Mouse (Mus musculus) T-helper 2 cell (primary cell): ENCODE results near the gene Gm9821.

Source experiments
- in situ Hi-C: fragments of 300-600 bp; cut with MboI, MseI; formaldehyde crosslinking; loops from one replicate; pipeline ENCODE4 v1.15.1; 2025; ENCODE audit warnings: high pct_unique_total_duplicates

Gm9821 gene

DNA sequence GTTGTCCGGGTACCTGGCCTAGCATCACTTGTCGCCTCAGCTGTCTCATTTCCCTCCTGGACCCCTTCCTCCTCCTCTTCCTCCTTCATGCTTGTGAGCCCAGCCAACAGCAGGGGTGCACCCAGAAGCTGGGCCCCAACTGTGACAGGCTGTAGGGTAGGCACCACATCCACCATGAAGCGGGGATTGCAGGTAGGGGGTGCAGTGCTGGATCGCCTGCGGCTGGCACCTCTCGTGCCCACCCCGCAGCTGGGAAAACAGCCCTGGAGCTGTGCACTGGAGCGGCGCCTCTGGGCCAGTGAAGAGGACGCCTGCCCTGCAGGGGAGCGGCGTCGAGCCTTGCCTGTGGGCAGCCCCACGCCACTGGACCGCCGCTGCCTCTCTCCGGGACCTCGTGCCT, at the start of gene Gm9821:
Gm9821 (plus strand) TSS at position 221 of the 400 bp plus-strand sequence.
- in situ Hi-C loops, result loop anchor here (10.0 kb wide), 1 partner anchor 1499 kb away; no protein-coding TSS in a partner anchor

DNA sequence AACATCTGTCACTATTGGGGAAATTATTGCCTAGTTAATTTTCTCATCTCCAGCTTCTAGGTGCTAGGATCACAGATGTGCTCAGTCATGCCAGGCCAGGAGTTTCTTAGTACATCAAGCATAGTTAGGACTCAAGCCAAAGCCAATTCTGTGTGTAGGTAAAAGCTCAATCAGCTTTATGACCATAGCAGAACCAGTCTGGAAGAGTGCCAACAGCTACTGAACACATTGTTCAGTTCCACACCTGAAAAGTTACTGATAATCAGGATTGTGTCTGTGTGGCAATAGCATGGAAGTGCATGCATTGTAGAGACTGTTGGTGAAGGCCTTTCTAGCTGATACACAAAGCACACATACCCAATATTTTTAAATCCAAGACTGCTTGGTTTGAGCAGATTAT, 47.5 kb upstream of the Gm9821 start:
- in situ Hi-C loops, result no loop called here

DNA sequence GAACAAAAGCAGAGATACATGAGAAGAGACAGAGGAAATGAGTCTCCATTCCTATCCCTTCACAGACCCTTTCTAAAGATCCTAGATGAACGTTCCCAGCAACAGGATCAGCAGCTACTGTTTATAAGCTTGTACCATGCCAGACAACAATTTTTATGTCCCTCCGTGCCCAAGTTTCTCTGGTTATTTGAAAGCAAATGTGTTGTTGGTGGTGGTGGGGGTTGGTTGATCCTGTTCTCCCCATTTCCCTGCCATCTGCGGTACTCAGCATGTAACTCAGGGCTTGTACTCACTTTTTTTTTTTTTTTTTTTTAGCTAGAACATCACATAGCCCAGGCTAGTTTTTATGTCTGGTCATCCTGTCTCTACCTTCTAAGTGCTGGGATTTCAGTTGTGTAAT, 46.4 kb upstream of the Gm9821 start:
- in situ Hi-C loops, result no loop called here

DNA sequence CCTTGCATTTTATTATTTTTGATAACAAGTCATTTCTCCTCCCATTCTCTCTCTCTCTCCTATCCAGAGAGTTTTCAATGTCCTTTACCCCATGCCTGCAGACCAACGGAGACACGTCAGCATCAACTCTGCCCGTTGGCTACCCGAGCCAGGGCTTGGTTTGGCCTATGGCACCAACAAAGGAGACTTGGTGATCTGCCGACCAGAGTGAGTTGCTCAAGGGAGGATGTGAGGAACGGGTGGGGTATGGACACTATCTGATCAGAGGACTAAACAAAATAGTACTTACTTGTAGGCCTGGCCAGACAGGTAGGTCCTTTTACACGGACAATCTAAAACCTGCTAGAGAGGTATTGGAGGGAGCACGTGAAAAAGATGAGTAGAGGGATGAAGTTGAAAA, 45.1 kb upstream of the Gm9821 start:
- in situ Hi-C loops, result no loop called here

DNA sequence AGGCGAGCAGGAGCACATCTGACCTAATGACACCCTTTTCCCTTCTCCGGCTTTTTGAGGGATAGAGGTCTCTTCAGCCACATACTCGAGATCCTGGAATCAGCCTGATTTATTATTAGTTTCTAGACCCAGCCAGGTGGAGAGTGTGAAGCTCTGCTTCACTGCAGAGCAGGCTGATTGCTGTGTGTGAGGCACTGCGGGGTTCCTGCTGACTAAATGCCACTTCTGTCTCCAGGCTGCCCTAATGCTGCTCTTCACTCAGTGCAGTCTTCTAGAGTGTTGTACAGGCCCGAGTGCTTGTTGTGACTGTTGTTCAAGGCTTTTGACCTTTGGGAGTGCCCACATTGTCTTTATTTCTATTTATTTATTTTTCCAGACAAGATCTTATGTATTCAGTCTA, 43.2 kb upstream of the Gm9821 start:
- in situ Hi-C loops, result no loop called here

DNA sequence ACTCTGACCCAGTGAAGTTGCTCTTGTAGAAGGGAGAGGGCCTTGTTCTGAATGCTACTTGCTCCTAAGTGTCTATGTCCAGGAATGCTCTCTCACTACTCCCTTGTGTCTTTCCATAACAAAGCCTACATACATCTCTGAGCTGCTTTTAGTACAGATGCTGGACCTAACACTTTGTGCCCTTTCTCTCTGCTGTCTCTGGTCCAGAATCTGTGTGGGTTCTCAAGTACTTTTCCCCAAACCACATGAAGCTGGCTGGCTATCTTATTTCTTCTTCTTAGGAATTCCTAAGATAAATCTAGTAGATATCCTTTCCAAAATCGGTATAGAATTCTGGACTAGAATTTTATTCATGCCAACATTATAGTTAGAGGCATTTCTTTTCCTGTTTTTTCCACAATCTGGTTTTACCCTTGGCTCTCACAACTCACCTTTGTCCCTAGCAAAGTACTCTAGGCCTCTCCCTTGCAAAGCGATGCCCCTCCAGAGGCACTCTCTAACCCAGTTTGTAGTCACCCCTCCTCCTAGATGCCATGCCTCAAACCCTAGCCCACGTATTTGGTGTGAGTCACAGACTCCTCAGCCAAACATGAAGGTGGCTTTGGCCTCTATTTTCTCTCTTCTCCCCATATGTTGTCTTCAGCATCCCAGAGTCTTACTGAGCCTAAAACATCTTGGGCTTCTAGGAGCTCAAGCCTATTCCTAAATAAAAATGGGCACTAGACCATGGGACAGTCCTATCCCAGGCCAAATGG, 42.2 kb upstream of the Gm9821 start:
- in situ Hi-C loops, result no loop called here

DNA sequence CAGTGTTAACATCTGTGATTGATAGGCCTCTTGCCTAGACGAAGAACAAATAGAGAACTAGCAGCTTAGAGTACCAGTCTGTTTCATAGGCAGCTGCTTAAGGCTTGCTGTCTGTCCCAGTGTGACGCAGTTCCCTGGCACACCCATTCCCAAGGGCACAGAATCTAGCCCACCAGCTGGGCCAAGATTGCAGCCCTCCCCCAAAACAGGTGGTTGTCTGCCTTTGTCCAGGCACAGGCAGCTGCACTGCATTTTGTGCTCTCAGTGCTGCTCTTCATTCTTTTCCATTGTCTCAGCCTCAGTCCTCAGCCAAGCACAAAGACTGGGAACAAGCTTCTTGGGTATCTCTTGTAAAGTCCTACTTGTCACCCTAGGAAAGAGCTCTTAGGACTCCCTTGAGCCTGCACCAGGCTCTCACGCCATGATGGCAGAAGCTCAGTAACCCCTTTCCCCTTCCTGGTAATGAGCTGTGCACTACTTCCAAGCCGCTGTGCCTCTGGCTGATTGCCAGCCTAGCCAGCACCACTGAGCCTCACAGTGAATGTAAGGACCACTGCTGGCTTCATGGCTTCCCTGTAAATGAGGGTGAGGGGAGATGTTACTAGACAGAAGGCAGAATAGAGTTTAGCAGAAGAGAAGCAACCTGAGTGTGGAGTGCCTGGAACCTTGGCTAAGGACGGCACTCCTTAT, 40.7 kb upstream of the Gm9821 start:
- in situ Hi-C loops, result no loop called here

DNA sequence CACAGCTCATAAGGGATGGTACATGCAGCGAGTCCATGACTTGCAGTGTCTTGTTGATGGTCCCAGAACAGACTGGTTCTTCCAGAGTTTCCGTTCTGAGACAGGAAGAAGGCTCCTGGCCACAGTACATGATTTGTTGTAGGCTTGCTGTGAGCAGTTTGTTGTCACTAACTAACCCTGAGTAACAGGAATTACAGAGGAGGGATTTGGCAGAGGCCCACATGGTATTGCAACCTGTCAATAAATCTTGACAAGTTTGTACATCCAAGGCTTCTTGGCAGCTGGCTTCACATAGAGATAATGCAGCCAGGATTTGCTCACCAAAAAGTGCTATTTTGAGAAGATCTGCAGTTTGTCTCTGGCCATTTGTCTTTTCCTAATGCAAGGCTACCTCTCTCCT, 39.4 kb upstream of the Gm9821 start:
- in situ Hi-C loops, result no loop called here

DNA sequence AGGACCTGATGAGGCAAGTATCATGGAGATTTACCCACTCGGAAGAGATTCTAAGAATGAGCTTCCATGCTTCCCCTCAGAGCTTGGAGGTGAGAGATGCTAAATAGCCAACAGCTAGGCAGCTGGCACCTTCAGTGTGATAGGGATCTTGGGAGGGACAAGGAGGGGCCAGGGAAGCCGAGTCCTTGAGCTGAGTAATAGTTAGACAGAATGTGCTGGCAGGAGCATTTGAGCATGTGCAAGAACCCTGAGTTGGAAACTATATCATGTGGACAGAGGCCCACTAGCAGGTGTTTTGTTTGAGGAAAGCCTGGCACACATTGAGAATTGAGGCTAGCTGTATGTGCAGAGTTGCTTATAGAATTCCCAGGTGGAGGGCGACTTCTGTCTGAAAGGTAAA, 32.9 kb upstream of the Gm9821 start:
- in situ Hi-C loops, result no loop called here

DNA sequence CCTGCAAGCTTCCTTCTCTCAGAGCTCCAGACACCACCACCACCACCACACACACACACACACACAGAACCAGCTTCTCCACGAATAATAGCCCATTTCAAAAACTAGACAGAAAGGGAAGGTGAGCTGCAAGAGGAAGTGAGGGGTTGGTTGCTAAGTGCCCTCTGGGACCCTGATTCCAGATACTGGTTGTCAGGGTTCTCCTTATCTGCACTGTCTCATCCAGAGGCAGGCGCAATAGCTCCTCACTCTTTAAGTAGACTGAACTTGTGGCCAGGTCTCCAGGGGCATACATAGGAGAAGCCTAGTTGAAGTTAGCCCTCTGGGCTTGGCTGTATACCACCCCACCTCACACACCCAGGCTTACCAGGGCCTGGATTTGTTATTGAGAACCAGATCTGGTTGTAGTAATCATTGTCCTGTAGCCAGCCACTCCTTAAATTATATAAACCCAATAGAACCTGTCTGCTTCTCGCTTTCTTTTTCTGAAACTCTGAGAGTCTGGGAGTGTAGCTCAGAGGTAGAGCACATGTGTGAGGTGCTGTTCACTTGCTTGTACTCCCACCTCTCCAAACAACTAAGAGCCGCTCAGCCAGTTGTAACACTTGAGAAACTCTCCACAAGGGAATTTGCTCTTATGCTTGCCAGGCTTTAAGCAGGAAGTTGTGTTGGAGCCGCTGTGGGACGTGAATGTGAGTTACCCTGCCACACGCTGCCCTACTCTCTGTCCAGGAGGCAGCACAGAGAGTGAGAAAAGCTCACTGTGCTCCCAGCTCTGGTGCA, 32.0 kb upstream of the Gm9821 start:
- in situ Hi-C loops, result no loop called here

DNA sequence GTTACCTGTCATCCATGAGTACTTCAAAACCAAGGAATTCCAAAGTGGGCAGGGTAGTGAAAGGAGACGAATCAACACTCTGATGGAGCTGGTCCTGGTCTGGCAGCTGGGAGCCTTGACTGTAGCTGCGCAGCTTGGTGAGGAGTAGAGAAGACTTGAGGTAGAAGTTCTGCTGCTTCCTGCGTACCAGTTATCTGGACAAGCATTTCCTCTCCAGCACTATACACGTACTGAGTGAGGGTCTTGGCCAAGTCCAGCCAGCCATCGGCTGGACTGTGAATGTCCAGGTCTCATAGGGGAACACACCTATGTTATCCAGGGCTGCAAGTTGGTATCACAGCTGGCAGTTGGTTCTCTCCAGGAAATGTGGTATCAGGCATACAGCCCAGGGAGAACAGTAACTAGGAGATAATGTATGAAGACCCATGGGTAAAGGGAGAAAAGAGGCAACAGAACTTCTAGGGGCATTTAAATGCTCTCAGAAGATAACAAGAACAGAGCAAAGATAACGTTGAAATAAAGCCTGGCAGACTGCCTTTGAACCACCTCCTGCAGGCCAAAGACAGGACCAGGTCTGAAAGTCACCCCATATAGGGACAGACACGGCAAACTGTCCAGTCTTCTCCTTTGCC, 29.0 kb upstream of the Gm9821 start:
- in situ Hi-C loops, result loop anchor here (5.0 kb wide), 1 partner anchor 139 kb away; no protein-coding TSS in a partner anchor

DNA sequence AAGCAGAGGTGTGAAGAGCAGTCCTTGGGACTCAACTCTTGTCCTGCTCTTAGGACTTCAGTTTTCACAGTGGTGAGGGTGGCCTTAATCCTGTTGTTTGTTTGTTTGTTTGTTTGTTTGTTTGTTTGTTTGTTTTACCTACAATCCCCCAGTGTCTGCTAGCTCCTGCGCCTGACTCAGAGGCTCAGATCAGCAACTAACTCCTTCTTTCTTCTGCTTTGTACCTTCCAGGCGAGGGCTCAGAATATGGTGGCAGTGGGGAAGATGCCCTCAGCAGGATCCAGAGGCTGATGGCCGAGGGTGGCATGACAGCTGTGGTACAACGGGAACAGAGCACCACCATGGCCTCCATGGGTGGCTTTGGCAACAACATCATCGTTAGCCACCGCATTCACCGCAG, 28.4 kb upstream of the Gm9821 start:
- in situ Hi-C loops, result loop anchor here (5.0 kb wide), 1 partner anchor 140 kb away; no protein-coding TSS in a partner anchor

DNA sequence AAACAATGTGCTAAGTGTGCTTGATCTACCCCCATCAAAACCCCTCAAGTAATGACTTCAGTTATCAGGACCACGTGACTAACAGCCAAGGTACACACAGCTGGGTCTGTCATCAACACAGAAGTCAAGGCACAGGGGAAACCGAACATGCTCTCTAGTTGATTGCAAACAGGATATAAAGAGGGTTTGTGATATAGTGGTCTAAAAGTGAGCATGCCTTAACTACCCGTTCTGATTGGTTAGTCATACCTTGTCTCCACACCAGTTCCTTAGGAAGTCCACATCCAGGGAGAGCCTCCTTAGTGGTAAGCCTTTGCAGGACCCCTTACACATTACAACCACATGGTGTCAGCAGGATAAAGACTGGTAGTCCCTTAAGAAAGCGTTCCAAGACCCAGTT, 25.4 kb upstream of the Gm9821 start:
- in situ Hi-C loops, result no loop called here

DNA sequence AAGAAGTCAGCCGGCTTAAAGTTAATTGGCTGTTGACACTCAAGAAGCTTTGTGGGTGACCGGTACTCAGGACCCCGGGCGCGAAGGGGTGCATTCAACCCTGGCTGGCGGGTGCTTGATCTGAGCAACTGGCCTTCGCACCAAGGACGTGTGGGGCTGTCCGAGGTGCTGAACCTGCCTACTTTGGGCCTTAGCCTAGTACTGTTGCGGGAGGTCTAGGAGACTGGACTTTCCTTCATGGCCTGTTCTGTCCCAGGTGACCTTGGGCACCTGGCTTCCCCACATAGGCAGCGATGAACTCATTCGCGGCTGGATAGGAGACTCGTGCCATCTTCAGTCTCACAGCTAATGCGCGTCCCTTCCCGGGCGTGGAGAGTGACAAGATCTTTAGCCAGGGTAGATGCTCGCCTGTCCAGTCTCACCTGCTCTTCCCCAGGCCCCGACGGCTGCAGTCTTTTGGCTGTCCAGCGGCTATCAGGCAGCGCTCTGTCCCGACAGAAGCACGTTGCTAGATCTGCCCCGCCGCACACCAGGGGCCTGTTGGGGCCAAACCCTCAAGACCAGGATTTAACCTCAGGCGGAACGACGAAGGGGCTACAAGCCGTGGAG, 24.2 kb upstream of the Gm9821 start:
- in situ Hi-C loops, result no loop called here

DNA sequence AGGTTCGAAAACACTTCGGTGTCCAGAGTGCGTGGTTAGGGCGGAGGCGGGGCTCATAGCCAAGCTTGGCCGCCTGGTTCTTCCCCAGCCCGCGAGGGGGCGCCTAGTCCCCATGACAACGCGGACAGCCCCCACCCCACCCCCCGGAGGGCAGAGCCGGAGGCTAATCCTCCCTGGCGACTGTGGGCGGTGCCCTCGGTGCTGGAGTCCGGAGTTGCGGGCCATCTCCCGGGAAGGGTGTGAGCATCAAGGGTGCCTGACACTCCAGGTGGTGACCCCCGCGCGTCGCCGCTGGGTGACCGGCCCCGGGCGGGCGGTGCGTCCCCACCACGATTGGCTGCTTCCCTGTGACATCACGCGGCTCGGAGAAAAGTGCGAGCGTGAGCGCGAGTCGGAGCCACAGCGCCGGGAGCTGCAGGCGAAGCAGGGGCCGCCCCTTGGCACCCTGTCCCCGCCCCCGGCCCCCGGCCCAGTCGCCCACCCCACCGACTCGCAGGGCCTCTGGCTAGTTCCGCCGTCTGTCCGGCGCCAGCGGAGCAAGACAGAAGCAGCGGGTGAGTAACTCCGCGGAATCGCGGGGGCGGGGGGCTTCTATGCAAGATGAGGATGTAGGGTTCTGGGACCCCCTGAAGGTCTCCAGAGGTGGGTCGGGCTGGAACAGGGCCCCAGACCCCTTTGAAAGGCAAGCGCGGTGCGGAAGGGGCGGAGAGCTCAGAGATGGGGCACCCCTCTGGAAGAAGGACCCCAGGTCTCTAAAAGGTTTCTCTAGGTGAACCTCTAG, 23.5 kb upstream of the Gm9821 start:
- in situ Hi-C loops, result no loop called here

DNA sequence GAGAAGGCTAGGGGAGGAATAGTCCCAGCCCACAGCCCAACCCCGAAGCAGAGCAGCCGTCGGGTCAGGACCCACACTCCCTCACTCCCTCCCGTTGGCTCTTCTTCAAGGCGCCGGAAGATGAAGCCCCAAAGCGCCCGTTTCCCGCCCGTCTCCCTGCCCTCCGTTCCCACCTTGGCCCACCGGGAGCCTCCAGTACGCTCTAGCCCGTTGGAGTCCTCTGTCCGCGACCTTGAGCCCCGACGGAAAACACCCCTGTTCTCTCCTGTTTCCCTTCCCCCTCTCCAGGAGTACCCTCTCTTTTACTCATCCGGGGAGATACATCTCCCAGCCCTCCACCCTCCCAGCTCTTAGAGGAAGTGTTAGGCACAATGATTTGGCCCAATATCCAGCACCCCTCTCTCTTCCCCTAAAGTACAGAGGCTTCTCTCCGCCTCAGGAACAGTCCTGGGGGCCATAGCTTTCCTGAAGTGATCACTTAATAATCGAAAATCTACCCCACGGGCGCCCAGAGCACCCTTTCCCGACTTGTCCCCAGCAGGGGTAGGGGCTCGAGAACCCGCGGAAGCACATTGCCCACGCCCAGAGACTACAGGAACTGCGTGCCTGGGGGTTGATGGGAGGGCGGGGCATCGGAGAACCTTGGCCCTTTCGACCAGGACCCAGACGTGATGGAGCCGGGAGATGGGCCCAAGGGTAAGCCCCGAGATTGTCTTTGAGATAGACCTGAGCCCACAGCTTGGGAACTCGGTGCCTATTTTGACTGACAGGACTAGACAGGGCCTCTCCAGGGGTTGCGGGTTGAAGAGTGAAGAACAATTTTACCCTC, 22.7 kb upstream of the Gm9821 start:
- in situ Hi-C loops, result no loop called here

DNA sequence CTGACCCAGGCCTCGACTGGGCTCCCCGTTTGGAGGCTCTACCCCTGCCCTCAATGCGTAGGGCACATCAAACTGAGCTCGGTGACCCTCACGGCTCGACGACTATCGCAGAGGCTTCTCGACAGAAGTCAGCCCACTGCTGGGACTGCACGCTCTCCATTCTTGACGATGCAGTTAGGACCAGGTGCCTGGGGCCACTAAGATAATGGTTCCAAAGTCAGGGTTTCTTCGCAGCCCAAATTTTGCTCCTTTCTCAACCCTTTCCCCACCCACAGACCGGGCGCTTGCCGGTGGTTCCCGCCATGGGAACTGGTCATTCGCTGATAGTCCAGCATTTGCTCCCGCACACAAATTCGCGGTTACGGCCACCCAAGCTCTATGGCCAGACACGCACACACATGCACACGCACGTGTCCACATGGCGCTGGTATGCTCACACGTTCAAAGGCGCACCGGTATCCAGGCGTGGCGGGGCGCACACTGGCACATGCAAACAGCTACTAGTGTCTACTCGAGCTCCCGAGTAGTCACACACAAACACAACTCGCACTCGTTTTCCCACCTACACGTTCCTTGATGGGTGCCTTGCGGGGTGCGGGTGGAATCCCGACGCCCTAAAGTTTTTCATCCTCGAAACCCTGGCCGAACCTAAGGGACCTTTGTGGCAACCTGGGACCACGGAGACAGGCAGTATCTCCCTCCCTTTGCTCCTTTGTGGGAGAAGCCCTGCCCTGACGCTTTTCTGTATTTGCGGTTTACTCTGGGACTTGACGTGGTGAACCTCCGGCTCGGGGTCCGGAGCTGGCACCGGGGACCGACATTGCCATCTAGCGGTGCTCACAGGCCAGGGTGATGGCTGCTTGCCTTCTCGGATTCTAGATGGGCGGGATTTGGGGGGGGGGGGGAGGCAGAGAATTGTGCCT, 21.8 kb upstream of the Gm9821 start:
- in situ Hi-C loops, result no loop called here

DNA sequence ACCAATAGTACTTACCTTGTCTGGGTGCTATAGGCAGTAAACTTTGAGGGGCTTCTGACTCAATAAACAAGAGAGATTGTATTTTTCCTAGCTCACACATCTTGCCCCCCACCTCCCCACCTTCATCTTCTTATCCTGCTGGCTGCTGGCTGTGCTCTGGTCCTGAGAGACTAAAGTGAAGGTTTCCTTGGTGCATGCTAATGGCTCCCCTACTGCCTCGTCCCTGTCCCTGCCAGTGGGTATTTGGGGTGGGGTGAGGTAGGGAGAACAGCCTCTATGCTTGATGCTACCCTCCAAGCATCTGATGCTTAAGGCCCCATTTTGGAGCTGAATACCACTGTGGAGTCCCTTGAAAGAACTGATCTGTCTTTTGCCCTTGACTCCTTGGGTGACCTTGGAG, 20.8 kb upstream of the Gm9821 start:
- in situ Hi-C loops, result no loop called here

DNA sequence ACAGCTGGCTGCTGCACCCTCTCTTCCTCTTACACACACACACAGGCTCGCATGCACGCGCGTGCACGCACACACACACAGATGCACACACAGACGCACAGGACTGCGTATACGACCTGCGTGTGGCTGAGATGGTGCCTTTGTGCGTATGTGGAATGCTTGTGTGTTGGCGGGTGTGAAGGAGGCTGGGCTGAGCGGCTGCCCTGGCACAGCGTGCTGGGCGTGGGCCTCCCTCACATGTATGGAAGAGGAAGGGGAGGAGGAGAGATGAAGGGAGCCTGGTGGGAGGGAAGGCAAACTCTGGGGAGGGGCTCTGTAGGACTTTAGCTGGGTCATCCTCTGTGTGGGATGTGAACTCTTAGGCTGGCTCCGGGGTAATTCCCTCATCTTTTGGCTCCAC, 20.1 kb upstream of the Gm9821 start:
- in situ Hi-C loops, result no loop called here
